Mouse (Mus musculus) hindbrain, embryonic 13.5 days (tissue): ENCODE measurements around the gene Rap1a. TPM values are rescaled to one million over a fixed set of nuclear protein-coding genes. Genes with fewer than 3 reads are reported as not detected.

Experiments
- ATAC-seq: fragments of 200-750 bp; cut with Nextera tagmentation; 2 replicates; pipeline ENCODE4 v1.8.0; 2017; ENCODE audit warnings: moderate TSS enrichment; ENCODE audit not compliant: low FRiP score
- H3K27ac ChIP-seq: fragments of 300-500 bp; sonication (generic); 2 replicates; pipeline ENCODE4 v1.5.1; 2015; ENCODE audit warnings: inconsistent platforms, mild to moderate bottlenecking, moderate library complexity
- H3K27me3 ChIP-seq: fragments of 300-500 bp; sonication (generic); 2 replicates; pipeline ENCODE4 v1.6.1; 2015; ENCODE audit warnings: mild to moderate bottlenecking, inconsistent platforms
- H3K36me3 ChIP-seq: fragments of 300-500 bp; sonication (generic); 2 replicates; pipeline ENCODE4 v1.6.1; 2015; ENCODE audit warnings: mild to moderate bottlenecking, inconsistent platforms
- H3K4me1 ChIP-seq: fragments of 300-500 bp; sonication (generic); replicated peaks from 2 replicates; pipeline ENCODE4 v1.6.1; 2015; ENCODE audit warnings: inconsistent platforms
- H3K4me2 ChIP-seq: fragments of 300-500 bp; sonication (generic); 2 replicates; pipeline ENCODE4 v1.6.1; 2015; ENCODE audit warnings: inconsistent platforms, mild to moderate bottlenecking, moderate library complexity
- H3K4me3 ChIP-seq: fragments of 300-500 bp; sonication (generic); 2 replicates; pipeline ENCODE4 v1.5.1; 2015; ENCODE audit warnings: mild to moderate bottlenecking, inconsistent platforms
- H3K9ac ChIP-seq: fragments of 300-500 bp; sonication (generic); 2 replicates; pipeline ENCODE4 v1.6.1; 2015; ENCODE audit warnings: mild to moderate bottlenecking, inconsistent platforms
- H3K9me3 ChIP-seq: fragments of 300-500 bp; sonication (generic); 2 replicates; pipeline ENCODE4 v1.6.1; 2016; ENCODE audit warnings: inconsistent platforms
- WGBS: fragments of 180-500 bp; shearing (Covaris S2); methylation state at CpG from one replicate; pipeline ENCODE4 v1.1.7; 2015; 5-methylcytosine and 5-hydroxymethylcytosine counted together
- polyA plus RNA-seq: library from polyadenylated mRNA; unstranded; fragments of >200 nt; fragmentation: Nextera tagmentation; extraction: Ambion mirVana; gene quantifications from 2 replicates; pipeline ENCODE4 v1.2.1, GENCODE M21; 2015

Rap1a gene
- polyA plus RNA-seq, 1 experiment from 2014 or later = 88.1 TPM

- H3K9me3 ChIP-seq = no peaks in the 10 kb centered on the region
- no peaks in the 10 kb centered on the region for H3K27me3 ChIP-seq
- no peak for ATAC-seq
- no peak overlapping the region for H3K4me2 ChIP-seq
- H3K4me3 ChIP-seq = no peak overlapping the region
- no peaks in the 10 kb centered on the region for H3K36me3 ChIP-seq
- no peak overlapping the region for H3K9ac ChIP-seq
- 98% methylated on average over 9 of the region's 9 CpGs for WGBS
- 0 out of 2 replicates have a peak, but pooled peaks cover 8% of the 10 kb centered on the region for H3K4me1 ChIP-seq
- no peak overlapping the region for H3K27ac ChIP-seq
These were observed 46.0 kb downstream of the Rap1a start for GRCm38 (mm10) chr3:105755123-105755522.

GRCm38 (mm10) chr3:105754184-105754583 lies 47.0 kb downstream of the Rap1a start:
- ATAC-seq = no peak
- no peak overlapping the region for H3K4me2 ChIP-seq
- H3K27ac ChIP-seq = no peak overlapping the region
- no peak overlapping the region for H3K4me3 ChIP-seq
- no peak overlapping the region for H3K9ac ChIP-seq
- 75% methylated on average over 3 of the region's 3 CpGs for WGBS
- no peaks in the 10 kb centered on the region for H3K27me3 ChIP-seq
- H3K36me3 ChIP-seq = no peaks in the 10 kb centered on the region
- H3K4me1 ChIP-seq = 0 out of 2 replicates have a peak, but pooled peaks cover 8% of the 10 kb centered on the region
- H3K9me3 ChIP-seq = no peaks in the 10 kb centered on the region

GRCm38 (mm10) chr3:105750810-105751209 lies 50.3 kb downstream of the Rap1a start:
- no peak for ATAC-seq
- Histone ChIP-seq H3K27ac (no peak overlapping the region), H3K4me3 (no peak overlapping the region), H3K27me3 (no peaks in the 10 kb centered on the region), H3K9ac (no peak overlapping the region), H3K36me3 (no peaks in the 10 kb centered on the region), H3K4me1 (no peaks in the 10 kb centered on the region), H3K4me2 (no peak overlapping the region), H3K9me3 (no peaks in the 10 kb centered on the region)
- WGBS = 94% methylated on average over 2 of the region's 2 CpGs

- Histone ChIP-seq H3K4me1 (no peaks in the 10 kb centered on the region), H3K36me3 (no peaks in the 10 kb centered on the region), H3K4me2 (no peak overlapping the region), H3K27ac (no peak overlapping the region), H3K4me3 (no peak overlapping the region), H3K9ac (no peak overlapping the region), H3K27me3 (no peaks in the 10 kb centered on the region), H3K9me3 (no peaks in the 10 kb centered on the region)
- no peak for ATAC-seq
- 95% methylated on average over 2 of the region's 2 CpGs for WGBS
These were observed 54.6 kb downstream of the Rap1a start for GRCm38 (mm10) chr3:105746542-105746941.

GRCm38 (mm10) chr3:105737666-105738065 lies 63.5 kb downstream of the Rap1a start:
- Histone ChIP-seq H3K4me3 (no peak overlapping the region), H3K4me2 (no peak overlapping the region), H3K4me1 (no peaks in the 10 kb centered on the region), H3K9me3 (no peaks in the 10 kb centered on the region), H3K9ac (no peak overlapping the region), H3K27me3 (no peaks in the 10 kb centered on the region), H3K36me3 (peaks cover 27% of the 10 kb centered on the region), H3K27ac (no peak overlapping the region)
- no peak for ATAC-seq
- WGBS = 93% methylated on average over 3 of the region's 3 CpGs

- Histone ChIP-seq H3K27ac (no peak overlapping the region), H3K4me1 (no peaks in the 10 kb centered on the region), H3K36me3 (peaks cover 31% of the 10 kb centered on the region), H3K4me2 (no peak overlapping the region), H3K9ac (no peak overlapping the region), H3K9me3 (no peaks in the 10 kb centered on the region), H3K27me3 (no peaks in the 10 kb centered on the region), H3K4me3 (no peak overlapping the region)
- 93% methylated on average over 7 of the region's 7 CpGs for WGBS
- ATAC-seq = no peak
These were observed 64.1 kb downstream of the Rap1a start for GRCm38 (mm10) chr3:105737070-105737469.

- H3K4me1 ChIP-seq = no peaks in the 10 kb centered on the region
- H3K4me3 ChIP-seq = no peak overlapping the region
- no peak for ATAC-seq
- H3K36me3 ChIP-seq = peaks cover 33% of the 10 kb centered on the region
- H3K9me3 ChIP-seq = no peaks in the 10 kb centered on the region
- H3K27me3 ChIP-seq = no peaks in the 10 kb centered on the region
- 92% methylated on average over 1 of the region's 1 CpGs for WGBS
- no peak overlapping the region for H3K9ac ChIP-seq
- no peak overlapping the region for H3K4me2 ChIP-seq
- H3K27ac ChIP-seq = no peak overlapping the region
These were observed 65.0 kb downstream of the Rap1a start for GRCm38 (mm10) chr3:105736148-105736547.

- H3K4me3 ChIP-seq = no peak overlapping the region
- peaks cover 42% of the 10 kb centered on the region for H3K36me3 ChIP-seq
- no peak overlapping the region for H3K4me2 ChIP-seq
These were observed 65.9 kb downstream of the Rap1a start for GRCm38 (mm10) chr3:105735285-105735684.

GRCm38 (mm10) chr3:105733538-105733937 lies 67.6 kb downstream of the Rap1a start:
- H3K9ac ChIP-seq = no peak overlapping the region
- H3K27ac ChIP-seq = no peak overlapping the region
- no peaks in the 10 kb centered on the region for H3K9me3 ChIP-seq
- no peaks in the 10 kb centered on the region for H3K4me1 ChIP-seq
- peaks cover 42% of the 10 kb centered on the region for H3K36me3 ChIP-seq
- WGBS = 85% methylated on average over 4 of the region's 4 CpGs
- no peak overlapping the region for H3K4me2 ChIP-seq
- no peak for ATAC-seq
- no peak overlapping the region for H3K4me3 ChIP-seq
- no peaks in the 10 kb centered on the region for H3K27me3 ChIP-seq

More at GRCm38 (mm10) chr3:105735285-105735684, 65.9 kb downstream of the Rap1a start:
- no peaks in the 10 kb centered on the region for H3K27me3 ChIP-seq
- no peak overlapping the region for H3K27ac ChIP-seq
- no peak for ATAC-seq
- H3K9me3 ChIP-seq = no peaks in the 10 kb centered on the region
- H3K4me1 ChIP-seq = no peaks in the 10 kb centered on the region
- no peak overlapping the region for H3K9ac ChIP-seq

GRCm38 (mm10) chr3:105732360-105732759 lies 68.8 kb downstream of the Rap1a start:
- no peaks in the 10 kb centered on the region for H3K27me3 ChIP-seq
- no peak overlapping the region for H3K4me2 ChIP-seq
- WGBS = 91% methylated on average over 4 of the region's 4 CpGs
- ATAC-seq = no peak
- H3K9ac ChIP-seq = no peak overlapping the region
- H3K9me3 ChIP-seq = no peaks in the 10 kb centered on the region
- peaks cover 35% of the 10 kb centered on the region for H3K36me3 ChIP-seq
- H3K4me1 ChIP-seq = no peaks in the 10 kb centered on the region
- no peak overlapping the region for H3K4me3 ChIP-seq
- no peak overlapping the region for H3K27ac ChIP-seq

GRCm38 (mm10) chr3:105726037-105726436 lies 75.1 kb downstream of the Rap1a start:
- H3K9me3 ChIP-seq = no peaks in the 10 kb centered on the region
- peaks cover 12% of the 10 kb centered on the region for H3K36me3 ChIP-seq
- H3K4me2 ChIP-seq = no peak overlapping the region
- no peak for ATAC-seq
- no peaks in the 10 kb centered on the region for H3K27me3 ChIP-seq
- H3K27ac ChIP-seq = no peak overlapping the region
- no peak overlapping the region for H3K9ac ChIP-seq
- WGBS = 6% methylated on average over 1 of the region's 1 CpGs
- H3K4me3 ChIP-seq = no peak overlapping the region
- 0 out of 2 replicates have a peak, but pooled peaks cover 3% of the 10 kb centered on the region for H3K4me1 ChIP-seq

GRCm38 (mm10) chr3:105722510-105722909 lies 78.6 kb downstream of the Rap1a start:
- no peak for ATAC-seq
- Histone ChIP-seq H3K9me3 (no peaks in the 10 kb centered on the region), H3K27ac (no peak overlapping the region), H3K4me2 (no peak overlapping the region), H3K4me1 (peaks cover 27% of the 10 kb centered on the region), H3K36me3 (peaks cover 3% of the 10 kb centered on the region; the same call in 1 of the 2 replicates), H3K4me3 (no peak overlapping the region), H3K9ac (no peak overlapping the region), H3K27me3 (no peaks in the 10 kb centered on the region)
- WGBS = 94% methylated on average over 3 of the region's 3 CpGs

- no peak for ATAC-seq
- H3K4me3 ChIP-seq = no peak overlapping the region
- H3K27me3 ChIP-seq = no peaks in the 10 kb centered on the region
- H3K9ac ChIP-seq = no peak overlapping the region
- no peak overlapping the region for H3K27ac ChIP-seq
- peaks cover 34% of the 10 kb centered on the region for H3K4me1 ChIP-seq
- H3K36me3 ChIP-seq = no peaks in the 10 kb centered on the region
- no peaks in the 10 kb centered on the region for H3K9me3 ChIP-seq
- H3K4me2 ChIP-seq = no peak overlapping the region
- WGBS = 82% methylated on average over 2 of the region's 2 CpGs
These were observed 79.4 kb downstream of the Rap1a start for GRCm38 (mm10) chr3:105721681-105722201.
